Mouse (Mus musculus) liver, adult 2 months (tissue): ENCODE data around the gene Atxn1.

Experiments
- CTCF ChIP-seq: fragments of 200-500 bp; IDR thresholded peaks from 2 replicates; pipeline ENCODE4 v1.5.1; 2011; ENCODE audit warnings: low read depth, low read length, control low read depth
- POLR2A ChIP-seq: fragments of 200-500 bp; IDR thresholded peaks from 2 replicates; pipeline ENCODE4 v1.6.1; 2011; ENCODE audit warnings: low read length, control low read depth; ENCODE audit not compliant: insufficient read depth; ENCODE audit errors: extremely low read depth

GRCm38 (mm10) chr13:45967371-45967770 is 2.6 kb upstream of the Atxn1 start:
- TF ChIP-seq CTCF (no peak), POLR2A (no peak)
